Mouse (Mus musculus) E14TG2a.4 (cell line): Measurements from ENCODE around the gene Myo5a.

Experiments used
- CTCF ChIP-seq: conservative IDR thresholded peaks from 2 replicates; pipeline ENCODE4 v1.5.1; 2014; ENCODE audit warnings: low read length
- POU5F1 ChIP-seq: IDR thresholded peaks from 2 replicates; pipeline ENCODE4 v1.6.1; 2014; ENCODE audit warnings: low read length, borderline replicate concordance

DNA sequence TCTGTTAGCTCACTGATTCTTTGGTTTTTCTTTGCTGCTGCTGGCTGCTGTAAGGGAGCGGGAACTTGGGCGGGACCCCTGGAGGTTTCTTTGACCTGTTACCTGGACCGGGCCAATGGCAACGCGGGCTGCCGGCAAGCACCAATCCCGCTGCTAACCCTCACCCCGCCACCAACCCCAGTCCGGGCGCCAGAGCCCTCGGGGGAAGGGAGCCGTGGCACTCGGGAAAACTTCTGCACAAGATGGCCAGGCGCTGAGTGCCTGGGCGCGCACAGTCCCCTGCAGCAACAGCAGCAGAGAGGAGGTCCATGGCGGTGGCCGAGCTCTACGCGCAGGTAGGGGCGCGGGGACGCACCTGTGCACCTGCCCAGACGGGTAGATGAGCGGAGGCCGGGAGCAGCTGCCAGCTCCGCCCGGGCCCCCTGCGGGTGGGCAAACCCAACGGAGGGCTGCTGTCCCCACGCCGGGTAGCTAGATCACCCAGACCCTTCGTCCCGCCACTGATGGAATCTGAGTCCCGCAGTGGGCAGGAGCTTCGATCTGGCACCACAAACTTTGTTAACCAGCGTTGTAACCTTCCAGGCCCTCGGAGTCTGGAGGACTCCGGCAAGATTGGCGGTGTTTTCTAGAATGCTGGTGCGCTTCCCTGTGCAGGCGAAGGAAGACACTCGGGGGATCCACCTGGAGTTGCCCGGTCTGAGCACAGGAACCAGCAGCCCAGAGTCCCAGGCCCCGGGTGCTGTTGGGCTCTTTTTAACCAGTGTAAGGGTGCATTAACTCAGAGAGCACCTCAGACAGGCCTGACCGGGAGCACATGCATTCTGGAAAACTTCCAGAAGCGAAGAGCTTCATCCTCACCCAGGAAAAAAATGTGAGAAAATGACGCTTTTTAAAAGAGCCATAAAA lies 161.3 kb downstream of the Myo5a start, which contains the start of gene Myo5c:
- no peak for TF ChIP-seq POU5F1
- no peak for TF ChIP-seq CTCF
